Mouse (Mus musculus) retina, postnatal 1 day (tissue): ENCODE measurements around the gene Pou6f2.

ENCODE experiments used
- DNase-seq: peaks from one replicate; pipeline ENCODE4 v3.0.0-alpha.2; 2012

Pou6f2 gene

DNA sequence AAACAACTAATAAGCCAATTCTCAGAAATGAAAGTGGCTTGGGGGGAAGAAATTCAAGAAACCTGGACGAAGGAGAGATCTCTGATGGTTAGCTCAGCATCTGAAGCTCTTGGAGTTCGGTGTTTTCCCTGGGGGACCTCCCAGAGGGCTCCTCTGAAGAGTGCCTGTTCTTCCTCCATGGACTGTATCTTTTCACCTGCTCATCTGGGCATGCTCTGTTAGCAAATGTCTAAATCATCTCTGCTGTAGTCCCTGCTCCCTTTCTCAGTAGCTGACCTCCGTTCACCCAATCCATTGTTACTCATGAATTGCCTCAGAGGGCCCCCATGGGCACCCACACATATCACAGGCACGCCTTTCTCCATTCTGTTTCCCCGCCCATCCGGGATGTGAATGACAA, at the start of gene Pou6f2:
Gene Pou6f2, minus strand, starts transcription at position 101 of the 400 bp plus-strand sequence.
- DNase-seq, result no peak

DNA sequence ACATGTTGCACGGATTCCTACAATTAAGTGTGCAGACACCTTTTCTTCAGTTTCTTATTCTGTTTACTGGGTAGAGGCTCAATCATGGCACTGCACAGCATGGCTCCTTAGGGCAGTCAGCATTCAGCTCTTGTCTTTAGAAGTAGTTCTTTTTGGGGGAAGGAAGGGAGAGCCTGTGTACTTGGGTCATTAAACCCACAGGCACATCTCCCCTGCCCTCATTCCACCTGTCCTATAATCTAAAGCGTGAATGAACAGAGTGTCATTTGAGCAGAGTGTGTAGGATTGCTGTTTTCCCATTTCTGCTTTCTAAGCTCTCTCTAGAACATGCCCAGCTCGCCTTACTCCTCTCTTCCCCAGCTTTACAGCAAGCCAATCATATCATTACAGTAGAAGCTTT, 42.4 kb upstream of the Pou6f2 start:
- DNase-seq, result no peak

DNA sequence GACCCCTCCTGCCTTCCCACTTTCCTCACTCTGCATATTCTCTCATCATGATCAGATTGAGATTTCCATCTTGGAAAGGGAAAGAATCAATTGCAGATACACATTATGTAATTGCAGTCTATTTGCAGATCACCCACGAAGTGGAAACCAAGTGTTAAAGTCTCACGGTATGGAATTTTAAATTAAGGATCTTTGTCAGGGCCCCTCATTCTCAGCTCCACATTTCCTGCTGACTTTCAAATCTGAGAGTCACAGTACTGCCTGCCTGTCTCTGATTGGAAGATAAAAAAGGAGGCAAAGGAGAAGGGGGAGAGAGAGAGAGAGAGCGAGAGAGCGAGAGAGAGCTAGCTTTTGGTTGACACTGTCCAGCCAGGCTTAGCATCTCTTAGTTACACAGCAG, 9.8 kb downstream of the Pou6f2 start:
- DNase-seq, result no peak

DNA sequence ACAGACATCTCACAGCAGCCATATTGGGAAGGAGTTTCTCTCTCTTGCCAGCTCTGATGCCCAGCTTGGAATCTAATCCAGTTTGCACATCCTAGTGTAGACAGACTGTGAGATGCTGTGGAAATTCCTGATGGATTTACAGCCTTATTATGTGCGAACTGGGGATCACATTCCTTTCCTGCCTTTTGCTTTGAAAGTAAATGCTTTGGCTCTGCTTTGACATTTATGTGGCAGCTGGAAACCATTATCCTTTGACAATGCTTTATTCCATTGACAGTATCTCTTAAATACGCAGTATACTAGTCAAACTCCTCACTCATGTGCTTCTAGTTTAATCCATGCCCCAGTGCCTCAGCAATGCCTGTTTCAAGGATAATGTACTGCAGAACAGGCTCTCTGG, 34.1 kb downstream of the Pou6f2 start:
- DNase-seq, result no peak

DNA sequence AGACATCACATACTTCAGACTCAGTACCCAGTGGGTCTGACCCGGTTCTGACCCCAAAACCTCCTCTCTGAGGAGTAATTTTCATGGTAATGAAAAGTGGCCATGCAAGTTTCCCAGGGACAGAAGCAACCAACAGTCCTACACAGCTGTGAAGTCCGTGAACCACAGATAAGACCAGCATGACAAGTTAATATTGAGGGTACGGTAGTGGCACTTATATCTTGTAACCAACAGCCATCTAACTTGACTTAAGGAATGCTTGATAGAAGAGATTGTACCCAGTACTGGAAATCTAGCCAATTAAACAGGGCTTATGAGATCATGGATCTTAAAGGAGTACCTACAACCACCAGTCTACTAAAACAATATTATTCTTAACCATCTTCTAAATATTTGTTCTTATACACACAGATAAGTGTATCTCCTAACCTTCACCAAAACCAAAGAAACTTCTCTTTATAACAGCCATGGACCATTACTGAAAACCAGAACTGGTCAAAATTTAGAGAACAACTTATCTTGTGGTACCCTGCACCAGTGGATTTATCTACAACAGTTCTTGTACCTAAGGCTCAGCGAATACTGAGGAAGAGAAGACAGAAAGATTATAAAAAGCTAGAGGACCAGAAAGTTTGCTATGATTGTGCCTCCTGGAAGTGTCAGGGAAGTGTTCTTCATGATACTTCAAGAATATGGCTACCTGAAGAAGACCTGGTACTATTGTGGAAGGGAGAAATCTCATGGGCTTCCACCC, 52.7 kb downstream of the Pou6f2 start:
- DNase-seq, result no peak

DNA sequence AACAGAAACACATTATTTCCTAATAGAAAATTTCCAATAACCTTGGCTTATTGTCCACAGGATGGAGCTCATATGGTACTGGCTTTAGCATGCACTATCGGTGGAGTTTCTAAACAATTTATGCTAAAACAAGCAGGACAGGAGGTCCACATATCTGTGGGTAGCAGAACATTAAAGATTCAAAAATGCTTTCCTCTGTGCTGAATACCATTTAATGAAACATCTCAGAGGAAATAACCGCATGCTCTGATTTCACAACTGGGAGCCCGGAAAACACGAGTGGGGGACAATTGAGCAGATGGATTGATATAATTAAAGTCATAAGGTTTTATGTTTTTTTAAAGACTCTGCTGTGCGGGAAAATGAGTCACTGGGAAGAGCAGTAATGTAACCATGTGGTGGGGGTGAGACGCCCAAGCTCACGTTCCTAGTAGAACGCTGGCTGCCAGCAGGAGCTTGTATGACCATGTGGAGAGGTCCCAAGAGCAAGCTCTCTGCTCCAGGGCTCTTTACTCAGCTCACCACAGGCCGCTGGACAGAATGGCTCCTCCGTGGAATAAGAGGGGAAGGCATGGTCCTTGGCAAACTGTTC, 58.5 kb downstream of the Pou6f2 start:
- DNase-seq, result no peak

DNA sequence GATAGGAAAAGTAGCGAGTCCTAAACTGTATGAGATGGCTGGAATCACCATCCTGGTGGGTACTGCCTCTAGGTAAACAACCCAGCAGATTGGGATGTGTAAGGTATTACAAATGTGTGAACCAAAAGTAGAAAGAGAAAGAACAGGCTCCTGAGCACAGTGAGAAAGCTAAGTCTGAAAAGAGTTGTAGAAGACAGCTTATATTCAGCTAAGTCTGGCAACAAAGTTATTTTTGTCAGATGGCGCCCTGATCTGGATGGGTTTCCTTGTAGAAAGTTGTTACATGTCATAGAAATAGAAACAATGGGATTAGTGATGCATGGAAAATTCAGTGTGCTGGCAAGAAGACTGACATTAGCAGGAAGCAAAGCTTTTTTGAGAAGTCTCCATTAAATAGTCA, 59.5 kb downstream of the Pou6f2 start:
- no peak for DNase-seq

DNA sequence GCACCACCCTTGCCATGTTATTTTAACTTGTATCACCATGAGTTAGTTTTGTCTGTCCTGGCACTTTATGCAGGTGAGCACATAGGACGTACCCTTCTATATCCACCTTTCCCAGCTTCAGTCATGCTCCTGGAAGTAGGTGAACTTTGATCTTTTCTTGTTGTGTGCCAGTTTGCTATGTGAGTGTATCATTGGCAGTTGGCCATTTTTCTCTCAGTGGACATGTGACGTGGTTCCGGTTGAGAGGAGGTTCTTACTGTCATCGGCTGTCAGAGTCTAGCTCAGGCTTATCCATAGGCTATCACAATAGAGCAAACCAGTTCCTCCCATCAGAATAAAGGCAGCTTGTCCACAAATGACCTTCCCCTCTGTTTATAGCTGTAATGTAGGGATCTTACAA, 63.5 kb downstream of the Pou6f2 start:
- DNase-seq, result no peak

DNA sequence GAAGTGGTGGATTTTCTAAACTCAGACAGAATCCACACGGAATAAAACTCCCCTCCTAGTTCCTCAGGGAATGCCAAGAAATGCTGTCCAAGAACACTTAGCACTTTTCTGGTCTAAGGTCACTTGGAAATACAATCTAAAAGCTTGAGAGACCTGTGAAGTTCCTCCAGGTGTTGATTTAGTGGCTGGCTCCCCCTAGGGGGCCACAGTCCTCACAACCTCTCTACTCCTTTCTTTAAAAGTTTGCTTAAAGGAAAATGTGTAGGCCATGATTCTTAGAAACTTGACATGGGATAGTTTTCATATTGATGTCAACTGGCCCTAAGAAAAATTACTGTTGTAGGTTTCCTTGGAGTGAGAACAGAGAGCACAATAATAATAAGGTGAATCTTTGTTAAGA, 64.9 kb downstream of the Pou6f2 start:
- DNase-seq, result no peak

DNA sequence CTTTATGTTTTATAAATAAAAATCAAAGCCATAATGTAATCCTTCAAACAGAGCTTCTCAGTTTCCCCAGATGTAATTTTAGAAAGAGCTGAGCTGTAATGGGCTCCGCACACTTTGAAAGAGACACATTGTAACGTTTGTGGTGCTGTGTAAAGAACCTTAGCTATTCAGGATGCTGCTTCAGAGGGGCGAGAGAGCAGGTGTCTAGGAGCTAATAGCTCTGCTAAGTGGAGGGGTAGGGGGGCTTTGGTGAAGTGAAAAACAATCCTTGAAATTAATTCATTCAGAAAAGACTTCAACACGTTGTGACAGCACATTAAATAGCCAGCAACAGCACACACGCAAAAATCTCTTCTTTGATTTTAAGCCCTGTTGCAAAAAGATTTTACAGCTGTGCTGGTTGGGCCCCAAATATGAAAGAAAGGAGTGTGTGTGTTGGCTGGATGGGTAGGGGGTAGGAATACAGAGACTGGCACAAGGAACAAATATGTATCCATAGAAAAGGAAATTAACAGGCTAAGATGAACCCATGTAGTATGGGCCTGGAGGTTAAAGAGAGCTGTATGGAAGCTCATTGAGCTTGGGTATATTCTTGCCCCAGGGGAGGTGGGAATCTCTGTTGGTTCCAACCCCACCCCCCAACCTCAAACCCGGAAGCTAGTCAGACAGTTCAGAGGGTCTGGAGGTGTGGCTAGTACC, 73.4 kb downstream of the Pou6f2 start:
- peak; percentile 35 for DNase-seq

DNA sequence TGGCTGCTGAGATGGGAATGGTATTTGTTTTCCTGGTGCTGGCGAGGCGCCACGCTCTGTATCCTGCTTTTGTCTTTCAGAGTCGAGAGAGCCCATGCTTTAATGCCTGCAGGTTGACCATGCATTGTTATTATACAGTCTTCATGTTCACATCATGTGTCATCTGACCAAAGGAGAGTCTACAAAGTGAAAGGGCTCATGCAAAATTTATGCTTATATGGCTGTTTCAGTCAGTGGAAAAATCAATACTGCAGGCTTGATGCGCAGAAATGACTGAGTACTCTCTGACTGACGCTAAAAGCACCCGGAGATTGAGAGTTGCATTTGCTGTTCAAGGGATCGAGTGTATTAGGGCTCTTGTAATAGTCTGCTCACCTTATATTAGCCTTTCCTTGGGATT, 74.1 kb downstream of the Pou6f2 start:
- peak; percentile 41 for DNase-seq

DNA sequence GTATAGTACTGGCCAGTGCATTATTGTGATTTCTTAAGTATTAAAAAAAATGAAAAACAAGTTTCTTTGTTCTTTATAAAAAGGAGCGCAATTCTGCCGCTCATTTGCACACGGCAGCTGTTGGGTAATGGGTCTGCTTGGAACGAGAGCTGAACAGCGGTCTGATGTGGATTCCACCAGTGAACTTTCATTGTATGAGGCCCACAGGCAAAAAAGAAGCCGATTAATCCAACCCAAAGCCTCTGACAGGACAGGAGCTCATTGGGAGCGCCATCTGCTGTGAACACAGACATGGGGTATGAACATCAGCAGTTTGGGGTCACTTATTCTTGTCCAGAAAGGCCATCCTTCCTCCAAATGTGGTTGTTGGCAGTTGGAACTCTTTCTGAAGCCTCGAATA, 84.9 kb downstream of the Pou6f2 start:
- DNase-seq, result peak; percentile 74

DNA sequence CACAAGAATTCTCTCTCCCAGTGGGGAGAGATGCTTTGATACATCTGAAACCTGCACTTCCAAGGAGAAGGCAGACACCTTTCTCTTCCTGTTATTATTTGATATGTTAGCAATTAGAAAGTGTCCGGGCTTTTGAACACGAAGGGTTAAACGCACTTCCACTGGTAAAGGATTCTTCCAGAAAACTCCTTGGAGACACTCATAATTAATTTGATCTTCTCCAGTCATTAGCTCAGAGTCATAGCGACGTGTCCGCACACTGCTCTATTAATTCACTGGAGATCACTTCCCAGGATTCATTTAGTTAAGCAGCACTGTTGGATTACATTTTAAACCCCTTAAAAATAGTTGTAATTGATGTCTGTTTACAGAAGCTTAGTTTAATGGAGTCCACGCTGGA, 88.5 kb downstream of the Pou6f2 start:
- DNase-seq, result no peak

DNA sequence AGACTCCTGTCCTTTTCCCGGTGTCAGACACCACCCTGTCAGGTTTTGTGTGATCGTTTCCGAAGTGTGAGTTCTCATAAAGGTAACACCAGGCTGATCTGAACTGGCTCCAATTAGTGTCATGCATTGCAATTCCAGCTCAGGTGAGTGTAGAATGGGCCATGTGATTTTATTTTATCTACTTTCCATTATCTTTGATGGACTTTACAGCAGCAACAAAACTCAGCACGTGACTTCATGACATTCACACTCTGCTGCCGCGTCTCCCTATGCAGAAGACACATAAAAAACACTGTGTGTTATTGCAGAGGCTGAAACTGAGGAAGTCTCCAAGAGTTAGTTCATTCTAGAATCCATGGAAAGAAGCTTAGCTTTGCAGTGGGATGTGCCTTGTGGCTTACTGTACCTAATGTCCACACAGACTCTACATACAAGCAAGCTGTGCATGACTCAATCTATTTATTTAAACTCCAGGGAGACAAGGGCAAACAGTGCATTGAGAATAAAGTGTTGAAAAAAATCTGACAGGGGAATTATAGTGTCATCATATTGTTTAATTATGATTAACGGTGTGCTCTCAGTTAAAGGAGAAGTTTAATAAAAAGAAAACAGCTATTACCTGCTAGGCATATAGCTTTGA, 90.9 kb downstream of the Pou6f2 start:
- DNase-seq, result no peak

DNA sequence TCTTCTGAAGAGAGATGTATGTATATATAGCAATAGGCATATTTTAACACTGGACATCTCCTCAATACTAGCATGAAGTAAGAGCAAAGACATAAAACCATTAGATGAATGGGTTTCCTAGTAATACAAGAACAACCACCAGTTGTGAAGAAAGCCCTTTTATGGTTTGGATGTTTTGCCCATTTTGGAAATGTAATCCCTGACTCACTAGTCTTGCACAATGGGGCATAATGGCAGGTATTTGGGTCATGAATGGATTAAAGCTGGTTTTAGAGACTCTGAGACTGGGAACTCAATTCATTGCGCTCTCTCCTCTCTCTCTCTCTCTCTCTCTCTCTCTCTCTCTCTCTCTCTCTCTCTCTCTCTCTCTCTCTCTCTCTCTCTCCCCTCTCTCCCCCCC, 97.5 kb downstream of the Pou6f2 start:
- no peak for DNase-seq

DNA sequence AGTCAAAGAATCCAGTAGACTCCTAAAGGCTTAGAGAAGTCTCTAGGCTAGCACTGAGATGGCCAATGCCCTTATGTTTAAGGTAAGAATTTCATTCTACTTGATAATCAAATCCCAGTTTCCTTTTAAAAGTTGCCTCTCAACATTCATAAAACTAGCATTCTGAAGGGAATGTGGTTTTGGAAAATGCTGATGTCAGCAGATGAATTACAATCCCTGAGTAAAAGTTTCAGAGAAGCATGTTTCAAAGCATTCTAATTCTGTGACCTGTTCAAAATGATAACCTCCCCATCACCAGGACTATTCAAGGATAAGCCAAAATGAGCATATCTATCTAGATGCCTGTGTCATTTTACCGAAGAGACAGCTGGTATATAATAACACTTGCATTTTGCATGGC, 104.0 kb downstream of the Pou6f2 start:
- no peak for DNase-seq

DNA sequence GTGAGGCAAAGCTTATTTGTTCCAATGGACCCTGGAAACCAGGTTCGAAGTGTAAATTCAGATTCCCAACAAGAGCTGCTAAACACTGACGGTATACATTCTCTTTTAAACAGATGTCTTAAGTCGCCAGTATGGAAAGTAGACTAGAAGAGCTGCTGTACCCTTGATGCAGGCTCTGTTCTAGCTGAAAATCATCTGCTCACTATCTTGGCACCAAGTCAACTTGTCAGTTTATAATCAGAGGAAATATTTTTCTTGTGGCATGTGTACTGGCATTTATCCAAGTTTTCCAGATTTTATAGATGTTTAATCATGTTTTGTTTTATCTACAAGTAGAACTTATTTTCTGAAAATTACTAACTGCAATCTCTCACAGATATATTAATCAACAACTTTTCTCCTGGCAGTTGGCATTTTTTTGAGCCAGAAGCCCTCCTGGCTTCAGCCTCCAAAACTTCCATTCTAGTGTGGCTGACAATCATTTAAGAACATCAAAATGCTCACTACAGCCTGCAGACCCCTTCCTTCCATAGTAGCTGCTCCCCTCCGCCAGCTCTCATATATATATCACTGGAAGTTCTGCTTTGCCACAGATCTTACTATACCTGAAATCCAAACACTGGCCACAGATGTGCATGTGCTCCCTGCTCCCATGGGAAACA, 107.1 kb downstream of the Pou6f2 start:
- DNase-seq, result no peak

DNA sequence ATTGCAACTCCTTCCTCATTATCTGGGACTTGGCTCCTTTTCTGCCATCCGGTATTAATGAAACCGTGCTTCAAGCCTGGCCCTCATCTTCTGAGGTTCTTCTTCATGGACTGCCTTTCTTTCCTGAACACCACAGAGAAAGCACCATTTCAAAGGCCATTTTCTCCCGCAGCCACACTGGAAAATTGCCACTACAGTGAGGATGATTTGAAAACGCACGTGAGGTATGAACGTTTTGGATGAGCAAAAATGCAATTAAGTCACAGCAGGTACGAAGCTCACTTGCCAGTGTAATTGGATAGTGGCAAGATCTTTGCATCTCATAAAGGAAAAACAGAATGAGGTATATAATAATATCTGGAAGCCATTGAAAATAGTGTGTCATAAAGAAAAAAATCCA, 110.0 kb downstream of the Pou6f2 start:
- DNase-seq, result no peak

DNA sequence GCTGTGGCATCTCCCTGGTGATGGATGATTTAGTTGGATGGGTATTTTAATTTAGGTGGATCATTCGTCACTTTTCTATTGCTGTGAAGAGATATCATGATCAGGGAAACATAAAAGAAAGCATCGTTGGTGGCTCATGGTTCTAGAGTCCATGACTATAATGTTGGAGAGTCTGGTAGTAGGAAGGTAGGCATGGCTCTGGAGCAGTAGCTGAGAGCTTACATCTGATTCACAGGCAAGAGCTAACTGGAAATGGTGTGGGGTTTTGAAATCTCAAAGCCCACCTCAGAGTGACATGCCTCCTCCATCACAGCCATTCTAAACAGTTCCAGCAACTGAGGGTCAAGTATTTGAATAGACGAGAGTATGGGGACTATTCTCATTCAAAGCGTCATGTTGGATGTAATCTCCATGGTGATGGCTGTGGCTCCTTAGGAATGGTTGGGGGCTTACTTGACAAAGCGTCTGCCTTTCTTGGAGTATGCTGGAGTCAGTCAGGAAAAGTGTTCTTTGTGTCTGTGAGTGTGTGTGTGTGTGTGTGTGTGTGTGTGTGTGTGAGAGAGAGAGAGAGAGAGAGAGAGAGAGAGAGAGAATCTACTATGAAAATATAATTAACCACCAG, 115.0 kb downstream of the Pou6f2 start:
- DNase-seq, result no peak

DNA sequence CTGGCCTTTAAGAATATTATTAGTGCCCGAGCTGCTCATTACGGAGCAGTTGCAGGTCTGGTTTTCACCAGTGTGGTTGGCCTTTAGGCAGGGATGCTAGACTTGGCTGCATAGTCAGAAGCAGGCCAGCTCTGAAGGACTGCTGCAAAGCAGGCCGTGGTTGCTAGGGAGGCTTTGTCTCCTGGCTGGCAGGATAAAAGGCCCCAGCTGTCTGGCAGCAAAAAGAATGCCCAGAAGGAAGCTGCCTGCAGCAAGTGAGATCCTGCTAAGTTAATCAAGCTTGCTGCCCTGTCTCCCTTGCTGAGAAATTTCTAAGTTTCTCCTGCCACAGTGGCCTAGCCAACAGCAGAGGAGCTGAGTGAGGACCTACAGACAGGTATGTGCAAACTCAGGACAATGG, 116.4 kb downstream of the Pou6f2 start:
- peak; percentile 61 for DNase-seq

DNA sequence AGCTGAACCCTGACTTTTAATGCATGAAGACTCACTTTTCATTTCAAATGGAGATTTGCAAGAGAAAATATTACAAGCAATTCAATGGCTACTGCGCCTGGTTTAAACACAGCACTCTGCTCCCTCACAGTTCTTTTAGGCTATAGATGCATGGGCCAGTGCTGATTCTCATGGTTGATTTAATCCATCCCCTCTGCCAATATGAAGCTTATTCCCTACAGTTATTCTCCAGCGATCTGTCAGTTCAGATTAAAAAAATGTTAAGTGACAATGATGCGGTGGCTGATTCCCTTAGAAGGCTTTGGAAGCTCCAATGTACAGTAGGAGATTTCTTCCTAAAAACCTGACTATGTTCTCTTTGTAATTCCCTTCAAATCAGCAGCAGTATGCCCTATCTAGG, 144.4 kb downstream of the Pou6f2 start:
- peak; percentile 63 for DNase-seq

DNA sequence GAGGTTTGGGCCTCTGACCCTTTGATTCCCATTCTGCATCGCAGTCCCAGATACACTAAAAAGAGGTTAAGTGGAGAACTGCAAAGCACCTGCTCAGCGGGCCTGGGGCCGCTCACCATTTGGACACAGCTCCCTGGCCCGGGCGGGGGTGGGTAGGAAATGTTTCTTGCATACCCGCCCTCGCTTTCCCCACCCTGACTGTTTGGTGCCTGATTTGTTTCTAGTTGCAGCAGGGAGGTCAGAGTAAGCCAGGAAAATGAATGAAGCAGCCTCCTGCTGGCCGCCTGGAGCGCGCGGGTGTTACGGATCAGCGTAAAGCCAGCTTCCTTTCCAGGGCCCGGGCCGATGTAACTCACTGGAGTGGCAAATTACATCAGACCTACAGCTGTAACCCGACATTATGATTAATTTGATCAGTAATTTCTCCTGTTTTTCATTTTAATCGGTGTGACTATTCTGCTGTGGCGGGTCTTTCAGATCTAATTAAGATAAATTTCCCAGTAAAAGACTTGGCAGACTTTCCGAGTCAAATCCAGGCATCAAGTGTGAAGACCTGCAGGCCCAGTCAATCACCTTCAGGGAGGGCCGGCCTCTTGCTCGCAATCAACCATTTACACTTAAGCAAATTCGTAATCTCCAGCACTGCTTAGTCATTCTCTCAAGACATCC, 178.8 kb downstream of the Pou6f2 start:
- DNase-seq, result peak; percentile 73
